Mouse (Mus musculus) hindbrain, embryonic 13.5 days (tissue): ENCODE results near the gene Ccdc92. TPM values are rescaled to one million over a fixed set of nuclear protein-coding genes. Genes with fewer than 3 reads are reported as not detected.

ENCODE experiments used
- ATAC-seq: fragments of 200-750 bp; cut with Nextera tagmentation; 2 replicates; pipeline ENCODE4 v1.8.0; 2017; ENCODE audit warnings: moderate TSS enrichment; ENCODE audit not compliant: low FRiP score
- H3K27ac ChIP-seq: fragments of 300-500 bp; sonication (generic); 2 replicates; pipeline ENCODE4 v1.5.1; 2015; ENCODE audit warnings: inconsistent platforms, mild to moderate bottlenecking, moderate library complexity
- H3K27me3 ChIP-seq: fragments of 300-500 bp; sonication (generic); 2 replicates; pipeline ENCODE4 v1.6.1; 2015; ENCODE audit warnings: mild to moderate bottlenecking, inconsistent platforms
- H3K36me3 ChIP-seq: fragments of 300-500 bp; sonication (generic); 2 replicates; pipeline ENCODE4 v1.6.1; 2015; ENCODE audit warnings: mild to moderate bottlenecking, inconsistent platforms
- H3K4me1 ChIP-seq: fragments of 300-500 bp; sonication (generic); replicated peaks from 2 replicates; pipeline ENCODE4 v1.6.1; 2015; ENCODE audit warnings: inconsistent platforms
- H3K4me2 ChIP-seq: fragments of 300-500 bp; sonication (generic); 2 replicates; pipeline ENCODE4 v1.6.1; 2015; ENCODE audit warnings: inconsistent platforms, mild to moderate bottlenecking, moderate library complexity
- H3K4me3 ChIP-seq: fragments of 300-500 bp; sonication (generic); 2 replicates; pipeline ENCODE4 v1.5.1; 2015; ENCODE audit warnings: mild to moderate bottlenecking, inconsistent platforms
- H3K9ac ChIP-seq: fragments of 300-500 bp; sonication (generic); 2 replicates; pipeline ENCODE4 v1.6.1; 2015; ENCODE audit warnings: mild to moderate bottlenecking, inconsistent platforms
- H3K9me3 ChIP-seq: fragments of 300-500 bp; sonication (generic); 2 replicates; pipeline ENCODE4 v1.6.1; 2016; ENCODE audit warnings: inconsistent platforms
- WGBS: fragments of 180-500 bp; shearing (Covaris S2); methylation state at CpG from one replicate; pipeline ENCODE4 v1.1.7; 2015; 5-methylcytosine and 5-hydroxymethylcytosine counted together
- polyA plus RNA-seq: library from polyadenylated mRNA; unstranded; fragments of >200 nt; fragmentation: Nextera tagmentation; extraction: Ambion mirVana; gene quantifications from 2 replicates; pipeline ENCODE4 v1.2.1, GENCODE M21; 2015

Gene Ccdc92
- 32.8 and 33.5 TPM in 2 replicates for polyA plus RNA-seq

DNA sequence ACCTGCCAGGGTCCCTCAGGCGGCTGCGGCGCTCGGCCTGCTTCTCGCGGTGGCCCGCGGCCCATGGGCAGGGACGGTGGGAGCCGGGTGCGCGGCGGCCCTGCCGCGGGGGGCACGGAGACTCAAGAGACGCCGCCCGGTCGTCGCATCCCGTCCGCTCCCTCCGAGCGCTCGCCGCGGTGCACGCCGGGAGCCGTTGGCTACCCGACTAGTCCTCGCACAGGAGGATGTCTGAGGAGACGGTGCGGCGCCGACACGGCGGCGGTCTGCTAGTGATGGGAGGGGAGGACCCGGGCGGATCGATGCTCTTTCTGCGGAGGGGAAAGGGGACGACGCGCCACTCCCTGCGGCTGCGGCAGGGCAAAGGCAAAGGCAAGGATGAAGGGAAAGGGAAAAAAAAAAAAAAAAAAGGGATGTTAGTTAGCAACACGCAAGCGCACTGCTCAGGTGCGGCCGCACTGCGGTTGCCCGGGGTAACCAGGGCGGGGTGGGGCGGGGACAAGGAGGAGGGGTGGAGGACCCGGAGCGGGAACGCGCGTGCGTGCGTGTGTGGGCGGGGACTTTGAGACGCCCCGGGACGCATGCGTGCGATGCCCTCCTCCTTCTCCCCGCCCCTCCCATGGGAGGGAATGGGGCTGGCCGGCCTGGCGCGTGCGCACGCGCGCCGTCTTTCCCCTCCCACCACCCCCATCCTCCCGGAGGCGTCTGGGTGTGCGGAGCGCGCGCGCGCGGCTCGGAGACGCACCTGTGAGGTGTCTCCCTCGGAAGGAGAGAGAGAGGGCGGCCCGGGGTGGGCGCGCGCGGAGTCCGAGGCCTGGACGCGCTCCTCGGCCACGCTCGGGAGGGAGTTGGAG, at the start of gene Ccdc92, which contains the start of gene Zfp664:
Gene Ccdc92, minus strand, starts transcription at position 412 of the 854 bp plus-strand sequence.
Gene Zfp664, plus strand, starts transcription at position 679 of the 854 bp plus-strand sequence.
- 0% methylated on average over 90 of the region's 103 CpGs for WGBS
- H3K4me3 ChIP-seq = peak within 1 kb of the TSS; percentile 98
- peak within 1 kb of the TSS; percentile 92 for H3K4me2 ChIP-seq
- H3K27me3 ChIP-seq = peaks cover 7% of the 10 kb centered on the region
- H3K9ac ChIP-seq = peak within 1 kb of the TSS; percentile 94
- H3K27ac ChIP-seq = peak within 1 kb of the TSS; percentile 97
- ATAC-seq = peak; percentile 93
- peaks cover 55% of the 10 kb centered on the region for H3K4me1 ChIP-seq
- 0 out of 2 replicates have a peak, but pooled peaks cover under 1% of the 10 kb centered on the region for H3K36me3 ChIP-seq
- H3K9me3 ChIP-seq = no peaks in the 10 kb centered on the region

DNA sequence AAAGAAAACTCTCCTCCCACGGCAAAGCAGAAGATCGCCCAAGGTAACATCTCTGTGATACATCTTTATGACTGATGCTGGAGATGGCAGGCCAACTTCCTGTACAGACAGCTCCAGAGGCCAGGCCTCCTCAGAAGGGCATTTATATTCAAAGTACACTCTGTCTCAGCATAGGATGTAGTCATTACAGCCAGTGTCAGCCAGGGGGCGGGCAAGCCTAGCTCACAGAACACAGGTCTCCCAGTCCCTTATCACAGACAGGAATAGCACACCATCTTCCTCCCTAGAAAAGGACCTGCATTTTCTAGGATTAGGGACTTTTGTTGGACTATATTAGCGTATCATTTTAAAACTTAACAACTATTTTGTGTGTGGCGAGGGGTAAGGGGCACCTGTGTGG, 46.6 kb upstream of the Ccdc92 start:
- Histone ChIP-seq H3K36me3 (no peaks in the 10 kb centered on the region), H3K9ac (no peak overlapping the region), H3K27me3 (no peaks in the 10 kb centered on the region), H3K4me1 (peaks cover 21% of the 10 kb centered on the region), H3K4me3 (no peak overlapping the region), H3K27ac (no peak overlapping the region), H3K4me2 (no peak overlapping the region), H3K9me3 (no peaks in the 10 kb centered on the region)
- WGBS = 26% methylated on average over 5 of the region's 5 CpGs
- ATAC-seq = peak; percentile 85; the same call in 1 of the 2 replicates

DNA sequence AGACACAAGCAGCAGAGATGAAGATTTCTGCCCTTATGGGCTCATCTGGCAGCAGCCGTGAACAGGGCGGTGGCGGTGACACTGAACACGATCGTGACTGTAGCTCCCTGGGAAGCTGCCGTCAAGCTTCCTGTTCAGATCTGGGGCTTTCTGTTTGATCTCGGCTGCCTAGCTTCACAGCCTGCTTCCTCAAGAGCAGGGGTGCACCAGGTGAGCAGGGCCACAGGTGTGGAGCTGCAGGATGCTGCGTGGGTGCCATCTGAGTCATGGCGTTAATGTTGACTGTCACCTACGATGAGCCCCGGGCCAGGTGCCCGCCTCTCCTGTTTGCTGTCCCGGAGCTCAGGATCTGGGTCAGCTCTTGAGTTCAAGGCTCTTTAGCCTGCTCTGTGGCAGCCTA, 44.7 kb upstream of the Ccdc92 start:
- H3K36me3 ChIP-seq = no peaks in the 10 kb centered on the region
- no peaks in the 10 kb centered on the region for H3K27me3 ChIP-seq
- H3K4me3 ChIP-seq = no peak overlapping the region
- ATAC-seq = no peak
- H3K9ac ChIP-seq = no peak overlapping the region
- no peak overlapping the region for H3K4me2 ChIP-seq
- no peak overlapping the region for H3K27ac ChIP-seq
- H3K9me3 ChIP-seq = no peaks in the 10 kb centered on the region
- WGBS = 73% methylated on average over 13 of the region's 13 CpGs
- H3K4me1 ChIP-seq = peaks cover 8% of the 10 kb centered on the region

DNA sequence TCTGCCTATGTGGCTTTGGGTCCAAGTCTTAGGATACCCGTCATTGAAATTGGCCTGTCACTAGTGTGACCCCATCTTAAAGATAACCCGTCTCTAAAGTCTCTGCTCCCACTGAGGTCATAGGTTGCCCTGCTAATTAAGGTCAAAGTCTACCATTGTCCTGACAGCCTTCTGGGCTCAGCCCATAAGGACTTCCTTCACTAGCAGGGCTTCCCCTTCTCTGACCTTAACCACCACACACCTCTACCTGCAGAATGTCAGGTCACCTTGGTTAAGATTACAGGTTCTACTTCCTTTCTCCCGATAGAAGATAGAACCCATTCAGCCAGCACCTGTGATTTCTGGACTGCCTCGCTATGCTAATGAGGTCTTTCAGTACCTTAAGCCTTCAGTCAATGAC, 41.6 kb upstream of the Ccdc92 start:
- 89% methylated on average over 4 of the region's 4 CpGs for WGBS

DNA sequence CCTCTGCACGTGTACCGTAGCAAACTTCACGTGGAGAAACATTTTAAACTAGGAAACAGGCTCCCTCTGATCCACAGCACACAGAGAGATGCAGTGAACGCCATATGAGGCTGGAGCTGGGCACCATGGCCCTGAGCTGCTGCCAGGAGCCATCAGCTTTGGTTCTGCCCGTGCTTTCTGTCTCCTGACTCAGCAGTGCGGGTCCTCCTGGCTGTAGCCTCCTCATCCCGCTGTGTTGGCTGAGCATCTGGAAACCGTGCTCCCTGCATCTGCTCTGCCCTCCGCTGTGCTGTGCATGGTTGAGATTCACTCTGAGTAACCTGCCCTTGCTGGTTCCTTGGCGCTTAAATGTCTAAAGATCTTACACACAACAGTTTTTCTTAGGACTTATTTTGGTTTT, 40.0 kb upstream of the Ccdc92 start:
- H3K4me2 ChIP-seq = no peak overlapping the region
- no peaks in the 10 kb centered on the region for H3K36me3 ChIP-seq
- no peak overlapping the region for H3K9ac ChIP-seq
- H3K4me3 ChIP-seq = no peak overlapping the region
- H3K27ac ChIP-seq = no peak overlapping the region
- peaks cover 15% of the 10 kb centered on the region for H3K4me1 ChIP-seq
- ATAC-seq = no peak
- no peaks in the 10 kb centered on the region for H3K9me3 ChIP-seq
- 82% methylated on average over 10 of the region's 10 CpGs for WGBS
- no peaks in the 10 kb centered on the region for H3K27me3 ChIP-seq

More for the DNA sequence above, 41.6 kb upstream of the Ccdc92 start:
- peaks cover 20% of the 10 kb centered on the region for H3K4me1 ChIP-seq
- no peak for ATAC-seq
- H3K4me2 ChIP-seq = no peak overlapping the region
- no peak overlapping the region for H3K9ac ChIP-seq
- H3K27ac ChIP-seq = no peak overlapping the region
- no peaks in the 10 kb centered on the region for H3K9me3 ChIP-seq
- H3K36me3 ChIP-seq = no peaks in the 10 kb centered on the region
- H3K27me3 ChIP-seq = no peaks in the 10 kb centered on the region
- no peak overlapping the region for H3K4me3 ChIP-seq

DNA sequence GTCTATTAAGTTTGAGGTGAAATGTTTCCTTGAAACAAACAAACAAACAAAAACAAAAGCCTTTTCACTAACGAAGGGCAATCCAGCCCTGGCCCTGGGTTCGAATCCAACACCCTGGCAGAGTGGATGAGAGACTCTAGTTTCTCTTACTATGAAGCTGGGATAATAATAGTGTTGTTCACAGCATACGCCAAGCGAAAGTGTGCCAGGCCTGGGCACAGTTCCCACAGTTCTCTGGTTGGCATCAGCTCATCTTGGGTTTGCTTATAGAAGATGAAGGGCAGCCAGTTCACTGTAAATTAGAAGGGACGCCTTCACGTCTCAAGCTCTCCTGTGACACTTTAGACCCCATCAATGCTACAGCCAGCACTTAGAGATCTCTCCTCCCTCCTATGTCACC, 39.5 kb upstream of the Ccdc92 start:
- Histone ChIP-seq H3K9me3 (no peaks in the 10 kb centered on the region), H3K27ac (no peak overlapping the region), H3K4me1 (peaks cover 12% of the 10 kb centered on the region), H3K36me3 (no peaks in the 10 kb centered on the region), H3K27me3 (no peaks in the 10 kb centered on the region), H3K9ac (no peak overlapping the region), H3K4me3 (no peak overlapping the region), H3K4me2 (no peak overlapping the region)
- no peak for ATAC-seq
- WGBS = 82% methylated on average over 6 of the region's 6 CpGs

DNA sequence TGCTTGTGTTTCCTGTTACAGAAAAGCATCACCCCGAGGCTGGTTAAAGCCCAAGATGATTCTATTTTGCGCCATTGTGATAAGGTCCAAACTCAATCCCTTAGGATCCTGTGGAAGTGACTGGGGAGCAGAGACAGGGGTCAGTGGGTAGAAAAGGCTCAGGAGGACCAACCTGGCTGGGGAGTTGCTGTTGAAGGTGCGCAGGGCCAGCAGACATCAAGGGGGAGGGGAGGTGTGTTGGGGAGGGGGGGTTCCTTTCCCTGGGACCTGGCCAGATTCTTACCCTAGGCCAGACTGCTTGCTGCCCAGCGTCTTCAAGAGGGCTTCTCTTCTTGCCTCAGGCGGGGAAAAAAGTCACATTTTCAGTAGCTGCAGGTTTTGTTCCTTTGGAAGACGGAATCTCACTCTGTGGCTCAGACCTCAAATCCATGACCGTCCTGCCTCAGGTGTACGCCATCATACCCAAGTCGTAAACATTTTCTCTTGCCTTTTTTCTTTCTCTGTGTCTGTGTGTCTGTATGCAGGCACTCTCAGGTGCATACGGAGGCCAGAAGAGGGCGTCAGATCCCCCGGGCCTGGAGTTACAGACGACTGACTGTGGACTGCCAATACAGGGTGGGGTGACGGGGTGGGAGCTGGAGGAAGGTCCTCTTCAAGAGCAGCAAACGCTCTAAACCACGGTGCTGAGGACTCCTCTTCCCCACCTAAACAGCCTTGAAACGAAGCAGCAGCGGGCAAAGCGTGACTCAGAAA, 38.7 kb upstream of the Ccdc92 start:
- no peak for ATAC-seq
- no peaks in the 10 kb centered on the region for H3K27me3 ChIP-seq
- peaks cover 12% of the 10 kb centered on the region for H3K4me1 ChIP-seq
- H3K9ac ChIP-seq = no peak overlapping the region
- WGBS = 75% methylated on average over 19 of the region's 19 CpGs
- no peak overlapping the region for H3K4me3 ChIP-seq
- H3K27ac ChIP-seq = no peak overlapping the region
- no peak overlapping the region for H3K4me2 ChIP-seq
- H3K9me3 ChIP-seq = no peaks in the 10 kb centered on the region
- no peaks in the 10 kb centered on the region for H3K36me3 ChIP-seq

DNA sequence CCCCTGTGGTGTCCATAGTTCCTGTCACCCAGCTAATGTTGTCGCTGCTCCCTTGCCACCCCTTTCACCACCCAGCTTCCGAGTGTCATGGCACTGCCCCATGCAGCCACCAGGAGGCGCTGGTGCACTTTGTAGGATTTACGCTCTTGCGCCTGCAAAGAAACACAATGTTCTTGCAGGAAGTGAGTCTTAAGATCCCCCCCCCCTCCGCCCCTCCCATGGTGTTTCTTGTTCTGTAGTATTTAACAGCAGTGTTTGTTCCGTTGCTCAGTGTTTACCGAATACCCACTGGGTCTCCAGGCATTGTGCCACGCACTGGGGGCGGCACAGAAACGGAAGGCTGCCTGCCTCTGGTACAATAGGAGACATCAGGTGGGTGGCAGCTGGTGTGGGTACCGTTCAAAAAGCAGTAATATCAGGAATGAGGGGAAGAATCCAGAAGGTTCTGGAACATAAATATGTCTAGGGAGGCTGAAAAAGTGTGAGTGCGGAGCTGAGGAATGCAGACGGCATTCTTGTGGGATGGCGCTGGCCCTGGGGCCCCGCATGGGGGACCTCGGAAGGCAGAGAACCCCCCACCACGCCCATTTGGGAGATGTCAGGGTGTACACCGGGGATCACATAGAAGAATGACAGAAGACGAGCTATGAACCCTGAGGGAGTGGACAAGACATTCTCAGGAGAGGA, 37.9 kb upstream of the Ccdc92 start:
- H3K36me3 ChIP-seq = no peaks in the 10 kb centered on the region
- H3K4me3 ChIP-seq = peak overlapping the region; percentile 9; the same call in 1 of the 2 replicates
- WGBS = 27% methylated on average over 20 of the region's 20 CpGs
- H3K9me3 ChIP-seq = no peaks in the 10 kb centered on the region
- H3K4me2 ChIP-seq = peak overlapping the region; percentile 43
- H3K27me3 ChIP-seq = no peaks in the 10 kb centered on the region
- H3K4me1 ChIP-seq = peaks cover 12% of the 10 kb centered on the region
- ATAC-seq = 0 out of 2 replicates have a peak, but pooled peaks have one; percentile 32
- peak overlapping the region; percentile 19; the same call in 1 of the 2 replicates for H3K27ac ChIP-seq
- H3K9ac ChIP-seq = peak overlapping the region; percentile 46; the same call in 1 of the 2 replicates

DNA sequence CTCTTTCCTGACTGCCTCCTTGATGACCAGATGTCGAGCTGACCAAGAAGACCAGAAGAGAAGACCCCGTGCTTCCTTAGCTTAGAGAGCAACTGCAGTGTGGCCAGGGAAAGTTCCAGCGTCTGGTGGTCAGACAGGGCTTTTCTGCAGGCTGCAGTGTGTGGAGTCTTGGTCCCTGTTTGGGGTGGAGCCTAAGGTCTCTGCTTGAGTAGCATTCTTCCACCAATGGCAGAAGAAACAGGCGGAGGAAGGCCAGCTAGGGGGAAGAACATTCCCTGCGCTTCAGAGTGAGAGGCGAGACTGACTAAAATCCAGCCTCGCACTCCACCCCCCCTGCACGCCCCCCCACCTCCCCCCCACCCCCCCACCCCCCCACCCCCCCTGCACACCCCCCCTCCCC, 33.9 kb upstream of the Ccdc92 start:
- no peak overlapping the region for H3K4me3 ChIP-seq
- no peak overlapping the region for H3K9ac ChIP-seq
- H3K4me2 ChIP-seq = no peak overlapping the region
- no peak overlapping the region for H3K27ac ChIP-seq
- peaks cover 22% of the 10 kb centered on the region for H3K4me1 ChIP-seq
- 56% methylated on average over 7 of the region's 8 CpGs for WGBS
- ATAC-seq = no peak
- H3K9me3 ChIP-seq = no peaks in the 10 kb centered on the region
- H3K27me3 ChIP-seq = no peaks in the 10 kb centered on the region
- no peaks in the 10 kb centered on the region for H3K36me3 ChIP-seq

DNA sequence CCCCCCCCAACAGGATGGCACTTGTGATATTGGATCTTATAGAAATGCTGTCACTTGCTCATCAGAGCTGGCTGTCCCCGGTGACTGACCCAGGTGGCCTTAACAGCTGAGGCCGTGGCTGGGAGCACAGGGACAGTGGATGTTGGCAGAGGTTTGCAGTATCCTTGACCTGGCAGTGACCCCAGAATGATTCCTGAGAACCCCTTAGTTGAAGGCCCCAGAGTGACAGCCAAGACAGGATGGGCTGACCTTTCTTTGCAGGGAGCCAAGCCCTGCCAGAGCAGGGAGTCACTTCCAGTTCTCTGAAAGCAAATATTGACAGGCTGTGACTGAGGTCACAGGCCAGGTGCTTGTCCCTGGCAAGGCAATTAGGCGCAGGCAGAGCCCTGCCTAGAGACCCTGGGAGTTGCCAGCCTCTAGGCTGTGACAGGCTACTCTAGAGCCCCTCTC, 29.7 kb upstream of the Ccdc92 start:
- no peak for ATAC-seq
- Histone ChIP-seq H3K27me3 (no peaks in the 10 kb centered on the region), H3K4me3 (no peak overlapping the region), H3K27ac (0 out of 2 replicates have a peak overlapping the region, but pooled peaks have one; percentile 6), H3K36me3 (peaks cover 18% of the 10 kb centered on the region), H3K9ac (no peak overlapping the region), H3K4me1 (peaks cover 15% of the 10 kb centered on the region), H3K9me3 (no peaks in the 10 kb centered on the region), H3K4me2 (no peak overlapping the region)
- 45% methylated on average over 3 of the region's 3 CpGs for WGBS

DNA sequence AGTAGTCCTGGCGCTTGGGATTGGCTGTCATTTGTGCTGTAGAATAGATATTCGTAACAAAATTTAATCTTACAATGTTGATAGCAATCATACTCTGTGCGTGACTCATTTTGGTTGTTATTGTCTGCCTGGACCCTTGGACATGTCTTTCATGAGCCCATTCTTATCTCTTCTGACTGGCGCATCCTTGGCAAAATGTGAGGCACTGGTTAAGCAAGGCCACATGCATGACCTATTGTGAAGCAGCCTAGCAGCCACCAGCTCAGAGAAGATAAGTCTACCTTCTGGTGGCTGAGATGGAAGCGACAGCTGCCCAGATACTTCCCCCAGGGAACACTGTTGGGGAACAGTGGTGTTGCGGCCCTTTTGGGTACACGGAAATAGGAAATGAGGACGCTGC, 26.4 kb upstream of the Ccdc92 start:
- H3K4me3 ChIP-seq = no peak overlapping the region
- no peak overlapping the region for H3K27ac ChIP-seq
- 94% methylated on average over 8 of the region's 8 CpGs for WGBS
- peaks cover 15% of the 10 kb centered on the region for H3K4me1 ChIP-seq
- peaks cover 43% of the 10 kb centered on the region for H3K36me3 ChIP-seq
- H3K9me3 ChIP-seq = no peaks in the 10 kb centered on the region
- H3K27me3 ChIP-seq = no peaks in the 10 kb centered on the region
- H3K9ac ChIP-seq = no peak overlapping the region
- no peak for ATAC-seq
- no peak overlapping the region for H3K4me2 ChIP-seq

DNA sequence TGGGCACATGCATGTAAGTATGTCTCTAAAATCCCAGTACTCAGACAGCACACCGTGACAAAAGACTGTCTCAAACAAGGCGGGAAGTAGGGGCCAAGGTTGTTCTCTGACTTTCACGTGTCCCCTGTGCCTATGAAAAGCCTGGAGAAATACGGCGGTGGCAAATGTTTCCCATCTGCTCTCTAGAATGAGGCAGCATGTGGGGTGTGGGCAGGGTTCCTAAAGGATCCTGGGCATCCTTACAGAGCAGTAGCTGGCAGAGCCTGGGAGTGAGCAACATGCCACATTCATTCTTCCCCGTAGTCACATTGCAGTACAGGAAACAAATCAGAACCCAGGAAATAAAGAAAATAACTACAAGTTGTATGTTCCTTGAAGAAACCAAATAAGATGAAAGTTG, 21.7 kb upstream of the Ccdc92 start:
- H3K4me2 ChIP-seq = no peak overlapping the region
- H3K4me3 ChIP-seq = no peak overlapping the region
- peaks cover 20% of the 10 kb centered on the region for H3K4me1 ChIP-seq
- no peak for ATAC-seq
- WGBS = 70% methylated on average over 6 of the region's 6 CpGs
- H3K27ac ChIP-seq = no peak overlapping the region
- no peaks in the 10 kb centered on the region for H3K27me3 ChIP-seq
- H3K36me3 ChIP-seq = peaks cover 70% of the 10 kb centered on the region
- no peaks in the 10 kb centered on the region for H3K9me3 ChIP-seq
- no peak overlapping the region for H3K9ac ChIP-seq
